Mouse (Mus musculus) testis, adult 2 months (tissue): ENCODE data around the gene Ly6g6d. TPM values are rescaled to one million over a fixed set of nuclear protein-coding genes. Genes with fewer than 3 reads are reported as not detected.

ENCODE experiments used
- H3K27ac ChIP-seq: fragments of 200-500 bp; 2 replicates; pipeline ENCODE4 v1.5.1; 2012; ENCODE audit warnings: low read depth, low read length; ENCODE audit not compliant: control insufficient read depth, insufficient read depth
- H3K27me3 ChIP-seq: fragments of 200-500 bp; 2 replicates; pipeline ENCODE4 v1.6.1; 2012; ENCODE audit warnings: mild to moderate bottlenecking, low read length, moderate library complexity; ENCODE audit not compliant: control insufficient read depth, insufficient read depth
- H3K36me3 ChIP-seq: fragments of 200-500 bp; 2 replicates; pipeline ENCODE4 v1.6.1; 2012; ENCODE audit warnings: mild to moderate bottlenecking, low read length; ENCODE audit not compliant: control insufficient read depth, insufficient read depth
- H3K4me1 ChIP-seq: fragments of 200-500 bp; 2 replicates; pipeline ENCODE4 v1.6.1; 2012; ENCODE audit warnings: low read length; ENCODE audit not compliant: control insufficient read depth, insufficient read depth
- H3K4me3 ChIP-seq: fragments of 200-500 bp; 2 replicates; pipeline ENCODE4 v1.5.1; 2012; ENCODE audit warnings: low read depth, mild to moderate bottlenecking, low read length, moderate library complexity, mixed read lengths; ENCODE audit not compliant: control insufficient read depth
- CTCF ChIP-seq: fragments of 200-500 bp; IDR thresholded peaks from 2 replicates; pipeline ENCODE4 v1.5.1; 2012; ENCODE audit warnings: low read depth, mild to moderate bottlenecking, inconsistent platforms, low read length, moderate library complexity; ENCODE audit not compliant: control insufficient read depth, insufficient read depth, insufficient replicate concordance
- POLR2A ChIP-seq: fragments of 200-500 bp; IDR thresholded peaks from 2 replicates; pipeline ENCODE4 v1.6.1; 2012; ENCODE audit warnings: low read depth, mild to moderate bottlenecking, inconsistent platforms, low read length, moderate library complexity; ENCODE audit not compliant: control insufficient read depth
- polyA plus RNA-seq: library from polyadenylated mRNA; depleted of rRNA; stranded (reverse); fragments of >200 nt; gene quantifications from 2 replicates; pipeline ENCODE4 v1.2.3, GENCODE M21; 2012

The Ly6g6d gene
- polyA plus RNA-seq, 1 experiment, result 0.85 TPM

- Histone ChIP-seq H3K36me3 (no peaks in the 10 kb centered on the region; the same call in none of the 2 replicates), H3K4me1 (peaks cover 5% of the 10 kb centered on the region; the same call in 1 of the 2 replicates), H3K4me3 (no peak overlapping the region), H3K27me3 (no peaks in the 10 kb centered on the region), H3K27ac (no peak overlapping the region)
- TF ChIP-seq CTCF (no peak), POLR2A (no peak)
Measured at GRCm38 (mm10) chr17:35094475-35095365, 16.9 kb upstream of the Ly6g6d start.

DNA sequence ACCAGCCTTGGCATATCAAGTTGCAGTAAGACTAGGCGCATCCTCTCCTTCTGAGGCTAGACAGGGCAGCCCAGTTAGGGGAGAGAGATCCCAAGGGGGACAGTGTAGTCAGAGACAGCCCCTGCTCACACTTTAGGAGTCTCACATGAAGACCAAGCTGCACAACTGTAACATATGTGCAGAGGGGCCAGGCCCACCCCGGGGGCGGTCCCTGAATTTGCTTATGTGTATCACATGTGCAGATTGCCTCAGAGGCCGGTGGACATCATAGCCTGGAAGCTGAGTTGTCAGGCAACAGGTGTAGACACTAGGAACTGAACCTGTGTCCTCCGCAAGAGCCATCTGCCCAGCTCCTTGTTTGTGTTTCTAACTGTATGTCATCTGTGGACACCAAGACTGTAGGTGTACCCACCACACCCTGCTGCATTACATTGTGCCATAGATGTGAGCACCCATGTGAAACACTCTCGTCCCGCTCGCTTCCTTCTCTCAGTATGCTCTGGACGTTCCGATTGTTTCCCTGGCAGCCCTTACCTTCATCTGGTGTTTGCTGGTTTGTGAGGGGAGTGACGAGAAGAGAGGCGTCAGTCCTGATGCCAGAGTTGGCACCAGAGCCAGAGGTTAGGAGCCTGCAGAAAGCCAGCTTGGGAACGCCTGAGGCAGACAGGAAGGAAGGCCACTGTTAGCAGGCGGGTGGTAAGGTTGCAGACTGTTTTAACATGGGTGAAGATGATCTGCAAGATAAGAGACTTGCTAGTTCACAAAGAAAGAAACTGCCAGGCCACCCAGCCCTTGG lies 14.7 kb upstream of the Ly6g6d start:
- TF ChIP-seq POLR2A (no peak), CTCF (no peak)
- no peaks in the 10 kb centered on the region for H3K27me3 ChIP-seq
- H3K36me3 ChIP-seq, result no peaks in the 10 kb centered on the region; the same call in none of the 2 replicates
- no peak overlapping the region for H3K4me3 ChIP-seq
- H3K4me1 ChIP-seq, result peaks cover 5% of the 10 kb centered on the region; the same call in 1 of the 2 replicates
- H3K27ac ChIP-seq, result no peak overlapping the region

- no peaks in the 10 kb centered on the region; the same call in 1 of the 2 replicates for H3K36me3 ChIP-seq
- H3K4me1 ChIP-seq, result peaks cover 5% of the 10 kb centered on the region; the same call in 1 of the 2 replicates
- no peak for TF ChIP-seq CTCF
- TF ChIP-seq POLR2A, result no peak
- no peak overlapping the region for H3K4me3 ChIP-seq
- no peaks in the 10 kb centered on the region for H3K27me3 ChIP-seq
- H3K27ac ChIP-seq, result no peak overlapping the region
Measured at GRCm38 (mm10) chr17:35090166-35090932, 12.5 kb upstream of the Ly6g6d start.

- Histone ChIP-seq H3K4me3 (peak within 1 kb of the TSS; percentile 90), H3K4me1 (peaks cover 5% of the 10 kb centered on the region; the same call in 1 of the 2 replicates), H3K27me3 (no peaks in the 10 kb centered on the region), H3K27ac (peak within 1 kb of the TSS; percentile 92), H3K36me3 (no peaks in the 10 kb centered on the region; the same call in 1 of the 2 replicates)
- TF ChIP-seq CTCF (no peak), POLR2A (peak; percentile 90)
Measured at GRCm38 (mm10) chr17:35088825-35089644, 11.2 kb upstream of the Ly6g6d start, which contains the start of gene Abhd16a. Gene Abhd16a, plus strand, starts transcription at chr17:35089263.

DNA sequence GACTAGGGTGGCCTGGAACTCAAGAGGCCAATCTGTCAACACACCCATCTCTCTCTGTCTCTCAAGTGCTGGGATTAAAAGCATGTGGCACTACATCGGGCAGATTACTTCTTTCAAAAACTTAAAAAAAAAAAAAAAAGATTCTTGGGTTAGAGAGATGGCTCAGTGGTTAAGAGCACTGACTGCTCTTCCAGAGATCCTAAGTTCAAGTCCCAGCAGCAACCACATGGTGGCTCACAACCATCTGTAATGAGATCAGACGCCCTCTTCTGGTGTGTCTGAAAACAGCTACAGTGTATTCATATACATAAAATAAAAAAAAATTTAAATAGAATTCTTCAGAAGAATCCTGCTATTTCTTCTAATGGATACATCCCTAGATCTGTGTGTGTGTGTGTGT lies 10.3 kb upstream of the Ly6g6d start:
- no peaks in the 10 kb centered on the region for H3K27me3 ChIP-seq
- peaks cover 5% of the 10 kb centered on the region; the same call in 1 of the 2 replicates for H3K4me1 ChIP-seq
- H3K27ac ChIP-seq, result no peak overlapping the region
- no peak overlapping the region for H3K4me3 ChIP-seq
- H3K36me3 ChIP-seq, result no peaks in the 10 kb centered on the region; the same call in 1 of the 2 replicates
- TF ChIP-seq POLR2A (no peak), CTCF (no peak)
